Mouse (Mus musculus) thymus, adult 2 months (tissue): ENCODE measurements around the gene Lamb3. TPM values are rescaled to one million over a fixed set of nuclear protein-coding genes. Genes with fewer than 3 reads are reported as not detected.

Source experiments
- DNase-seq: peaks from one replicate; pipeline ENCODE4 v3.0.0; 2021
- H3K27ac ChIP-seq: fragments of 200-500 bp; 2 replicates; pipeline ENCODE4 v1.5.1; 2012; ENCODE audit warnings: low read length, control low read depth; ENCODE audit not compliant: control insufficient read depth, insufficient read depth
- H3K27me3 ChIP-seq: fragments of 200-500 bp; 2 replicates; pipeline ENCODE4 v1.6.1; 2012; ENCODE audit warnings: mild to moderate bottlenecking, low read length, moderate library complexity, mixed read lengths; ENCODE audit not compliant: control insufficient read depth, insufficient read depth
- H3K36me3 ChIP-seq: fragments of 200-500 bp; 2 replicates; pipeline ENCODE4 v1.6.1; 2012; ENCODE audit warnings: mild to moderate bottlenecking, low read length, moderate library complexity; ENCODE audit not compliant: control insufficient read depth, insufficient read depth
- H3K4me1 ChIP-seq: fragments of 200-500 bp; replicated peaks from 2 replicates; pipeline ENCODE4 v1.6.1; 2012; ENCODE audit warnings: low read length; ENCODE audit not compliant: control insufficient read depth, insufficient read depth
- H3K4me3 ChIP-seq: fragments of 200-500 bp; 2 replicates; pipeline ENCODE4 v1.5.1; 2012; ENCODE audit warnings: mild to moderate bottlenecking, low read length, control low read depth, moderate library complexity; ENCODE audit not compliant: control insufficient read depth, insufficient read depth
- CTCF ChIP-seq: fragments of 200-500 bp; IDR thresholded peaks from 2 replicates; pipeline ENCODE4 v1.5.1; 2012; ENCODE audit warnings: mild to moderate bottlenecking, control low read depth, low read length, moderate library complexity, borderline replicate concordance; ENCODE audit not compliant: control insufficient read depth, poor library complexity, insufficient read depth; ENCODE audit errors: extremely low read depth
- POLR2A ChIP-seq: fragments of 200-500 bp; IDR thresholded peaks from 2 replicates; pipeline ENCODE4 v1.6.1; 2012; ENCODE audit warnings: mild to moderate bottlenecking, low read length, control low read depth, moderate library complexity; ENCODE audit not compliant: control insufficient read depth, poor library complexity, insufficient read depth; ENCODE audit errors: extremely low read depth
- WGBS: fragments of 180-500 bp; shearing (Covaris S2); methylation state at CpG from one replicate; pipeline ENCODE4 v1.1.7; 2018; 5-methylcytosine and 5-hydroxymethylcytosine counted together
- polyA plus RNA-seq: library from polyadenylated mRNA; depleted of rRNA; stranded (reverse); fragments of >200 nt; gene quantifications from 2 replicates; pipeline ENCODE4 v1.2.3, GENCODE M21; 2012

Gene Lamb3
- polyA plus RNA-seq, 1 experiment: 27.8 TPM

DNA sequence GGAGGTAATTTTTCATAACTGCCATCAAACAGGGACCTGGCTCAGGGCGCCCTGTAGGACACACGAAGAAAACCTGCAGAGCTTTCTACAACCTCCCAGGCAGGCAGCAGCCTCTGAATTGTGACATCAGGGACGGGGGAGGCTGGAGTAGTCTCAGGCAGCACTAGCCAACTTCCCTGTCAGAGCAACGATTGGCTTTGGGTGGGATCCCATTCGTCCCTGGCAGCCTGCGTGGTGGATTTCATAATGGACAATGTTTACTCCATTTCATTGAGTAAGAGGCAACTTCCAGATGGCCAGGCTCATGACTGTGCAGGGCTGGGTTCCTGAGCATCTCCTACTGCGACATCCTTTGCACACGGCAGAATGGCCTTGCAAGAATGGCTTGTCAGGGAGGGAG, 34.7 kb downstream of the Lamb3 start:
- WGBS: 82% methylated on average over 8 of the region's 8 CpGs
- TF ChIP-seq CTCF (no peak), POLR2A (no peak)
- H3K27me3 ChIP-seq: no peaks in the 10 kb centered on the region
- H3K4me3 ChIP-seq: no peak overlapping the region
- peaks cover 11% of the 10 kb centered on the region for H3K4me1 ChIP-seq
- H3K36me3 ChIP-seq: peaks cover 17% of the 10 kb centered on the region
- no peak overlapping the region for H3K27ac ChIP-seq
- DNase-seq: no peak

GRCm38 (mm10) chr1:193242863-193243262, 35.4 kb downstream of the Lamb3 start:
- H3K27ac ChIP-seq: no peak overlapping the region
- H3K27me3 ChIP-seq: no peaks in the 10 kb centered on the region
- TF ChIP-seq CTCF: no peak
- TF ChIP-seq POLR2A: no peak
- DNase-seq: no peak
- peaks cover 17% of the 10 kb centered on the region for H3K36me3 ChIP-seq
- WGBS: 35% methylated on average over 4 of the region's 4 CpGs
- H3K4me1 ChIP-seq: peaks cover 11% of the 10 kb centered on the region
- H3K4me3 ChIP-seq: no peak overlapping the region

DNA sequence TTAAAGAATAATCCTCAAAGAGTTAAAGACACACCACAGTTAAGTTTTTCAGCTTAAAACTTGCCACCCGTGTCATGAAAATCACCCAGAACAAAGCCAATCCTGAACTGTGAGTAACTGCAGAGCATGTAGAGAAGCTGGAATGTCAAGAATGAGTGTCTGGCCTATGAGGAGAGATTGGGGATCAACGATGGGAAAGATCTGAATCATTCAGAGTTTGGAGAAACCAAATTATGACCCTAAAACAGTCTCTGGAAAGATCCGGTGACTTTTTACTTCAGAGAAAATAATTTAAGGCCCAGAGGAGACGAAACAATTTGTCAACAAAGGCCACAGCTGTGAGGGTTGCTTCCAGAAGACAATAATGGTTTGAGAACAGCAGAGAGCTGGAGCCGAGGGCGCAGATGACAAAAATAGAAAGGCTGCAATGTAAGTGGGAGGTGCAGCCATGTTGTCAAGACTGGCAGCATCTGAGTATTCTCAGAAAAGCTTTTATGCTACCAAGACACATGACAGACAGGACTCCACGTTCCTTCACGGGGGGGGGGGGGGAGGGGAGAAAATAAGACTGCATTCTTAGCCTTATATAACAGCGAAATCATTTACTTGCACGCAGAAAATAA, 36.2 kb downstream of the Lamb3 start:
- Histone ChIP-seq H3K4me1 (peaks cover 11% of the 10 kb centered on the region), H3K27me3 (no peaks in the 10 kb centered on the region), H3K4me3 (no peak overlapping the region), H3K36me3 (peaks cover 13% of the 10 kb centered on the region), H3K27ac (no peak overlapping the region)
- TF ChIP-seq CTCF (no peak), POLR2A (no peak)
- 79% methylated on average over 10 of the region's 10 CpGs for WGBS
- DNase-seq: no peak

- 93% methylated on average over 6 of the region's 6 CpGs for WGBS
- no peak overlapping the region for H3K4me3 ChIP-seq
- H3K27ac ChIP-seq: no peak overlapping the region
- TF ChIP-seq CTCF (no peak), POLR2A (no peak)
- H3K36me3 ChIP-seq: peaks cover 13% of the 10 kb centered on the region
- peaks cover 11% of the 10 kb centered on the region for H3K4me1 ChIP-seq
- DNase-seq: no peak
- H3K27me3 ChIP-seq: no peaks in the 10 kb centered on the region
Observed at GRCm38 (mm10) chr1:193244235-193244634, 36.7 kb downstream of the Lamb3 start.

GRCm38 (mm10) chr1:193250026-193250425, 42.5 kb downstream of the Lamb3 start:
- no peak overlapping the region for H3K4me3 ChIP-seq
- 83% methylated on average over 2 of the region's 2 CpGs for WGBS
- no peak overlapping the region for H3K27ac ChIP-seq
- no peaks in the 10 kb centered on the region for H3K36me3 ChIP-seq
- no peaks in the 10 kb centered on the region for H3K27me3 ChIP-seq
- TF ChIP-seq POLR2A (no peak), CTCF (no peak)
- no peak for DNase-seq
- 0 out of 2 replicates have a peak, but pooled peaks cover 2% of the 10 kb centered on the region for H3K4me1 ChIP-seq

- TF ChIP-seq CTCF (no peak), POLR2A (no peak)
- WGBS: 84% methylated on average over 7 of the region's 7 CpGs
- Histone ChIP-seq H3K4me1 (0 out of 2 replicates have a peak, but pooled peaks cover 2% of the 10 kb centered on the region), H3K36me3 (no peaks in the 10 kb centered on the region), H3K27me3 (no peaks in the 10 kb centered on the region), H3K27ac (no peak overlapping the region), H3K4me3 (no peak overlapping the region)
- no peak for DNase-seq
Observed at GRCm38 (mm10) chr1:193251386-193251785, 43.9 kb downstream of the Lamb3 start.
